Mouse (Mus musculus) 416B (cell line): ENCODE data around the gene Rpl3l.
"Not testable (repeated sequence)": the region's sequence is repeated elsewhere in the genome, so short reads cannot be mapped to it uniquely, and the experiment has no call there.

ENCODE experiments used
- DNase-seq: peaks from one replicate; pipeline ENCODE4 v3.0.0; 2011; ENCODE audit warnings: low read depth

Gene Rpl3l

GRCm38 (mm10) chr17:24719494-24720222 lies 8.0 kb upstream of the Rpl3l start:
- peak; percentile 99 for DNase-seq

DNA sequence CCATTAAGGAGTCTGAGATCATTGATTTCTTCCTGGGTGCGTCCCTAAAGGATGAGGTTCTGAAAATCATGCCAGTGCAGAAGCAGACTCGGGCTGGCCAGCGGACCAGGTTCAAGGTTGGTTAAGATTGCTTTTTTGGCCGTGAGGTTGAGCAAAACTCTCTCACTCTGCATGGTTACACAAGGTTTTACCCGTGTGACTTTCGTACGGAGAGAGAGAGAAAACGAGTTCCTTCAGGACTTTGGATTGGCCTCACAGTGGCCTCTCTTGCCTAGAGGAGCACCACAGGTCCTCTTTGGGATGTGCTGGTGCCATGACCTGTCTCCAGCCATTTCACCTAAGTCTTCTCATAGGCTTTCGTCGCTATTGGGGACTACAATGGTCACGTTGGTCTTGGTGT lies 7.0 kb upstream of the Rpl3l start:
- DNase-seq = not testable (repeated sequence)

GRCm38 (mm10) chr17:24721383-24721955 lies 6.2 kb upstream of the Rpl3l start:
- DNase-seq = not testable (repeated sequence)

DNA sequence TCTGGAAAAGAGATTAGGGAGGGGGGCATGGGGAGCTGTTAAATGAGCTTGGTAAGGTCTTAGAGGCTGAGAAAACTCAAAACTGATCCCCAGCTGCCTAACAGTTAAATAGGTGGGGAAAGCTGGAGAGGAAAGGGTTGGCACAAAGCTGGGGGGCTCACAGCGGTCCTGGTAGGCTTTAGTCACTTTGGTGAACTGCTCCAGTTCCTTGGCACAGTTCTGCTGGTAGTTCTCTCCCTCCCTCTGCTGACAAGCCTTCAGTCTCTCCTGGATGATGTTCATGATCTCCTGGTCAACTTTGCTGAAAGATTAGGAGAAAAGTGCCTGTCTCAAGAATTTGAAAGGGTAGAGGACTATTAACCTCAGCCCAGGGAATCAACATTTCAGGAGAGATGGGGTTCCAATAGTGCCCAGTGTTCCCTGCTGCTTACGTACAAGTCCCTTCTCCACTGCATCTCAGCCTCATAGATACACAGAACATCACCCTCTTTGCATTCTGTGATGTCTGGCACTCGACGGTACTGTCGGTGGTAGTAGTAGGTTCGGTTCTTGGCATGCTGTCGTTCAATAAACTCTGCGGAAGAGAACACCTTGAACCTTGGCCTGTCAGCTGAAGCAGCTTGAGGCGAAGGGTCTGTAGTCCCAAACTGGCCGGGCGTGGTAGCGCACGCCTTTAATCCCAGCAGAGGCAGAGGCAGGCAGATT lies 5.2 kb upstream of the Rpl3l start:
- DNase-seq = peak; percentile 57

DNA sequence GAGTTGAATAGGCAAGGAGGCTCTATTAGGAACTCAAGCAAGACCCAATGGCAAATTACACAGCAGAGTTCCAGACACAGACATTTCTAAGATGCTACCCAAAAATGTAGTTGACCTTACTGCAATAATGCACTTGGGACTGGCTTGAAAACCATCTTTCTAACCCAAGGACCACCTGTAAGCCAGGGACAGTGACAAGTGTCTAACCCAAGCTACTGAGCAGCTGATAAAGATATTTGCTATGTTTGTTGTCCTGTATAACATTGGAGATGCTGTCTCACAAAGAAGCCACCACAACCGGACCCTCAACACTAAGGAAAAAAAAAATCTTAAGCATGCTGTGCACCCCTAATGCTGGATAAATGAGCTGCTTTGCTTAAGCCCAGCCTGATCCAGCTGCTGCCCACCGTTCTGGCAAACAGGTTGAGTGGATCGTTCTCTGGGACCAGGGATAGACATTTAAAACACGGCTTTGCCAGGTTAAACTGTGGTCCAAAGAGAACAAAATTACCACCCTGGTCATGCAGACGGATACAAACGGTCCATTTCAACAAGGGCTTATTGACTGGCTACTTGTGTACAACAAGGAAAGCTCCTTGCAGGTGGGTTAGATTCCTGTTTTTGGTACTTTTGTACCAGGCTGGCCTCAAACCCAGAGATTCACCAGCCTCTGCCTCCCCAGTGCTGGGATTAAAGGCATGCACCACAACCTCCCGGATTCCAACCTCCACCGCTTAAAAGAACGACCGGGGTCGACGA lies 4.3 kb upstream of the Rpl3l start:
- DNase-seq = peak; percentile 56

GRCm38 (mm10) chr17:24723881-24724180 lies 3.8 kb upstream of the Rpl3l start:
- peak; percentile 57 for DNase-seq

- peak; percentile 93 for DNase-seq
Measured at GRCm38 (mm10) chr17:24724184-24724583, 3.4 kb upstream of the Rpl3l start, which contains the start of gene Ndufb10. TSS of gene Ndufb10 (minus strand) at chr17:24724478.

- peak; percentile 51 for DNase-seq
Measured at GRCm38 (mm10) chr17:24725637-24726390, 1.8 kb upstream of the Rpl3l start.

DNA sequence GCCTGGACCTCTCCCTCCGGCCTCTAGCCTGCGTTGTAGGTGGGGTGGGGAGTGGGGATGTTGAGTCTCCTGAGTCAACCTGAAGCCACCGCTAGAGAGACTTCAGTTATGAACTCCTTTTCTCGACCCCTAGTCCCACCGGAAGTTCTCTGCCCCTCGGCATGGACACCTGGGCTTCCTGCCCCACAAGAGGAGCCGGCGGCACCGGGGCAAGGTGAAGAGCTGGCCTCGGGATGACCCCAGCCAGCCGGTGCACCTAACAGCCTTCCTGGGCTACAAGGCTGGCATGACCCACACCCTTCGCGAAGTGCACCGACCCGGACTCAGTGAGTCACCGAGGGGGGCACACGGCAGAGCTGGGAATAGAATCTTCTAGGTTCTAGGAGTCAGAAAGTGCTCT lies 564 bp downstream of the Rpl3l start:
- DNase-seq = no peak

- DNase-seq = no peak
Measured at GRCm38 (mm10) chr17:24729067-24729466, 1.4 kb downstream of the Rpl3l start.

- DNase-seq = peak; percentile 46
Measured at GRCm38 (mm10) chr17:24730787-24731186, 3.2 kb downstream of the Rpl3l start.

GRCm38 (mm10) chr17:24732233-24732935 lies 4.8 kb downstream of the Rpl3l start:
- no peak for DNase-seq

DNA sequence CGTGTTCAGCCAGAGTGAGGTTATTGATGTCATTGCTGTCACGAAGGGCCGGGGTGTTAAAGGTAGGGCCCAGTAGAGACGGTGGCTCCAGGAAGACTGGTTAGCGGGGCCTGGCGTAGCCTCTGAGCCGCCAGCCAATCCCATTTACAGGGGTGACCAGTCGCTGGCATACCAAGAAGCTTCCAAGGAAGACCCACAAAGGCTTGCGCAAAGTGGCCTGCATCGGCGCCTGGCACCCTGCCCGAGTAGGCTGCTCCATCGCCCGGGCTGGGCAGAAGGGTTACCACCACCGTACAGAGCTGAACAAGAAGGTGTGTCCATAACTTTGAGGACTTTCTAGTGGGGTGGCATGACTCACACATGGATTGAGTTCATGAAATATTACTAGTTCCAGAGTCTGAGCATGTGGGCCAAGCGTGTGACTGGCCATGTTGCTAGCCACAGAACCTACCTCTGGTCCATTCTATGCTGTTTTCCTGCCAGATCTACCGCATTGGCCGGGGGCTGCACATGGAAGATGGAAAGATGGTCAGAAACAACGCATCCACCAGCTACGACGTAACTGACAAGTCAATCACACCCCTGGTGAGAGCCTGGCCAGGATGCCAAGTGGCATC lies 5.9 kb downstream of the Rpl3l start:
- DNase-seq = peak; percentile 28

DNA sequence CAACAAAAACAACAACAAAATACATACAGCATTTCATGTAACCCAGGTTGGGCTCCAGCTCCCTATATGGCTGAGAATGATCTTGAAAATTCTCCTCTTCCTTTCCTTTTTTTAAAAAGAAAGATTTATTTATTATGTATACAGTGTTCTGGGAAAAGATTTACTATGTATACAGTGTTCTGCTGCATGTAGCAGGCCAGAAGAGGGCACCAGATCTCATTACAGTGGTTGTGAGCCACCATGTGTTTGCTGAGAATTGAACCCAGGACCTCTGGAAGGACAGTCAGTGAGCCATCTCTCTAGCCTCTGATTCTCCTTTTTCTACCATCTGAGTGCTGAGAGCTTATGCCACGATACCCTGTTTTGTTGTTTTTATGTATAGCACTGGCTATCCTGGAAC lies 6.9 kb downstream of the Rpl3l start:
- peak; percentile 21 for DNase-seq

DNA sequence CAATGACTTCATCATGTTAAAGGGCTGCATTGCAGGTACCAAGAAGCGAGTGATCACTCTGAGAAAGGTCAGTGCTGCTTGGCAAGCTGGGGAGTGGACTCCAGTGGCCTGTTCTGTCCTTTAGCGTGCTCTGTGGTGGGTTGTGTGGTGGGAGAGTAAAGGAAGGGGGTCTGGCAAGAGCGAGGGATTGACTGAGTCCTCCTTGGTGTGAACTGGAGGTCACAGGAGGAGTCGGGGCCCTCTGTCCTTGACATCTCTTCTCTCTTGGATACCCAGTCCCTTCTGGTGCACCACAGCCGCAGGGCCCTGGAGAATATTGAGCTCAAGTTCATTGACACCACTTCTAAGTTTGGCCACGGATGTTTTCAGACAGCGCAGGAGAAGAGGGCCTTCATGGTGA lies 7.8 kb downstream of the Rpl3l start:
- DNase-seq = no peak

- DNase-seq = peak; percentile 98
Measured at GRCm38 (mm10) chr17:24736330-24737051, 8.9 kb downstream of the Rpl3l start, which contains the start of gene Msrb1. TSS of gene Msrb1 (plus strand) at chr17:24736642.

- DNase-seq = peak; percentile 70
Measured at GRCm38 (mm10) chr17:24737135-24737810, 9.7 kb downstream of the Rpl3l start.

DNA sequence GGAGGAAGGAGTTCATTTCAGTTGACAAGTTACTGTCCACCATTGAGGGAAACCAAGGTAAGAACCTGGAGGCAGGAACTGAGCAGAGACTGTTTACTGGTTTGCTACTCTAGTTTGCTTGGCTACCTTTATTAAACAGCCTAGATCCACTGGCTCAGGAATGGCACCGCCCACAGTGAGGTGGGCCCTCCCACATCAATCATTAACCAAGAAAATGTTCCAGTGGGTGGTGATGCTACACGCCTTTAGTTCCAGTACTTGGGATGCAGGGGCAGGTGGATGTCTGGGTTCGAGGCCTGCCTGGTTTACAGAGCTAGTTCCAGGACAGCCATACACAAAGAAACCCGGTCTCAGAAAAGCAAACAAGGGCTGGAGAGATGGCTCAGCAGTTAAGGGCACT lies 10.6 kb downstream of the Rpl3l start:
- no peak for DNase-seq

- DNase-seq = no peak
Measured at GRCm38 (mm10) chr17:24739926-24740325, 12.3 kb downstream of the Rpl3l start.
